Mouse (Mus musculus) spleen, postnatal 10 days (tissue): Measurements from ENCODE around the gene Adprh.
"Not testable (repeated sequence)": the region's sequence is repeated elsewhere in the genome, so short reads cannot be mapped to it uniquely, and the experiment has no call there.

Experiments used
- DNase-seq, 2 experiments: peaks; one replicate each; pipeline ENCODE4 v3.0.0; 2021 to 2022; ENCODE audit warnings: low spot score in 2 of 2

The Adprh gene

DNA sequence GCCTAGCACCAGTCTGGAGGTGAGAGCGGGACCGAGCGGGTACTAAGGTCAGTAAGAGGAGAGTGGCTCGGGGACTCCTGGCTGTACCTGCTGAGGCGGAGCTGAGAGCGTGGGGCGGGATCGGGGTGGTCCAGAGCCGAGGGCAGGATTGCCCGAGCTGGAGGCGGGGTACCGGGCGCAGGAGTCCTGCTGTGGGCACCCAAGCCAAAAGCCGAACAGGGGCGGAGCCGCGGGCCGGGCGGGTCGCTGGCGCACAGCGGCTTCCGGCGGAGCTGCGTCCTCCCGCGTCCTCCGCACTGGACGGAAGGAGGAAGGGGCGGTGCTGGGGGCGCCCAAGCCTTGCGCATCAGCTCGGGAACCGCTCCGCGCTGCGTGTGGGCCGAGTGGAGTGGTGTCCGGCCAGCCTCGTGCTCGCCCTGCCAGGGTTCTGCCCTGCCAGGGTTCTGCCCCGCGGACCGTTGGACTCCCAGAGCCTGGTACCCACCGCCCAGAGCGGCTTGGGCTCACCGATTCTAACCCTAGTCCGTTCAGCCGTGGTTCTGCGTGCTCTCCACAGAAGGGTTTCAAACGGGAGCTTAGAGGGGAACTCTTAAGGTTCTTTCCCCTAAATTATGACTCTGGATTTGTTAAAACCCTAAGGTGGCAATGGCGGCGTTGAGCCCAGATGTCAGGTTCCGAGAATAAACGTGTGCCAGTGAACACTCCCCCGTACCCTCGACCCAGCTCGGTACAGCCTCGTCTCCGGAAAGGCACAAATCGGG, at the start of gene Adprh:
Adprh (minus strand) TSS at position 262 of the 761 bp plus-strand sequence.
- peak; percentile 85 to 89 for DNase-seq

DNA sequence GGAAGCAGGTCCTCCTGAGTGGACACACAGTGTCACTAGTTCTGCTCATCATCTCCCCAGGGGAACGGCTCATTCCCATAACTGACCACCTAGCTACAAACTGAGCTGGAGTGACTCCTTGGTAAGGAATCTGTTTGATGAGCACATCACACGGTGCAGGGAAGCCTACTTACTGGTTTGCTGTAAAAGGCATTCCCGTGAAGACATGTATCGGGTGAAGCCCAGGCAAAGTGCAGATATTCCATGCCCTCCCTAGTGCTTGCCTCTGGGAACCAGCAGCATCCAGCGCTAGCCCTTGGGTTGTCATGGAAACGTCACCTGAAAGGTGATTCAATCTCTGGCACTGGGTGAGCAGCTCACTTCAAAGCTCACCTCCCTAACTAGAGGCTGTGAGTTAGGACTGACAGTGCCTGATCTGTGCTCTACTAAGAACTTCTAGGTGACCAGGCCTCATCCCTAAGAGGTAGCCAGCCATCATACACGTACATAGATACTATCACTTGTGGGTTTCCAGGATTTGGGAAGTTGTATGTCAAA, 44.2 kb upstream of the Adprh start:
- no peak for DNase-seq

DNA sequence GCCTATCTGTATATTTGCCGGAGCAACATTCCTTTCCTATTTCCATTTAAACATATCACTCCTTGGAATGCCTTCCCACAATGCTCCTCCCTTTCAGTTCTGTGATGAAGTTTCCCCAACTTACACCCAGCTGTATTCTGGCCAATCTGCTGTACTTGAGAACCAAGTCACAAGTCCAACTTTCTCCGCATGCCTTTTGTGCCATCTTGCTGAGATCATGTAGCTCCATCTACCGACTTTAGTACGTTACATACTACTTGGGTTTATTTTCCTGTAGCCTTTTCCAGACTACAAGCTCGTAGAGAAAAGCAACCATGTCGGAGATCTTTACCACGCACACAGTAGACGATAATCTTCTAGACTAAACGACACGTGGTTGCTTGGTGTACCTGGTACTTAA, 41.4 kb upstream of the Adprh start:
- no peak for DNase-seq

DNA sequence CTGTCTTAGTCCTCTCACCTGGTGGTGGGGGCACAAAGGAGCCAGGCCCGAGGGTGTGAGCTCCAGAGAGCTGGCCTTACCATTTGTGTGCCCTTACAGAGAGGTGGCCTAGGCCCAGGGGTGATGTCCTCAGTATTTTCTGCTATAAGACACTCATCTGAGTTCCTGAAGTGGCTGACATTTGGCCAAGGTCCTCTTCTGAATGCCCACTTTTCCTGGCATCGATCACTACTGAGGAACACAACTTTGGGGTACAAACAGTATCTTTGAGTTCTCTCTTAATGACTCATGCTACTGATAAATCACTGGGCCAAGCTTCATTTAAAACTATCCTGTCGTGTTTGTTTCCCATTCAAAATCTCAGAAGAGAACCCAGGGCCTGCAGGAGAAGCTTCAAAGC, 40.0 kb upstream of the Adprh start:
- DNase-seq, result no peak

DNA sequence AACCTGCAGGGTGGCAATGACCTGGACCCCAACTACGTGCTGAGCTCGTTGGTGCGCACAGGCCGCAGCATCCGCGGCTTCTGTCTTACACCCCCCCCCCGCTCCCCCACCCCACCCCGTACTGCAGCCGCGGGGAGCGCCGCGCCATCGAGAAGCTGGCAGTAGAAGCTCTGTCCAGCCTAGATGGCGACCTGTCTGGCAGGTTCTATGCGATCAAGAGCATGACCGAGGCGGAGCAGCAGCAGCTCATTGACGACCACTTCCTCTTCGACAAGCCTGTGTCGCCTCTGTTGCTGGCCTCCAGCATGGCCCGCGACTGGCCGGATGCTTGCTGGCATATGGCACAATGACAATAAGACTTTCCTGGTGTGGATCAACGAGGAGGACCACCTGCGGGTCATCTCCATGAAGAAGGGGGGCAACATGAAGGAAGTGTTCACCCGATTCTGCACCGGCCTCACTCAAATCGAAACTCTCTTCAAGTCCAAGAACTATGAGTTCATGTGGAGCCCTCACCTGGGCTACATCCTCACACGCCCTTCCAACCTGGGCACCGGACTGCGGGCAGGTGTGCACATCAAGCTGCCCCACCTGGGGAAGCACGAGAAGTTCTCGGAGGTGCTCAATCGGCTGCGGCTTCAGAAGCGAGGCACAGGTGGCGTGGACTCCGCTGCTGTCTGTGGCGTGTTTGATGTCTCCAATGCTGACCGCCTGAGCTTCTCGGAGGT, 31.2 kb upstream of the Adprh start:
- peak in 1 of 2 experiments; percentile 45 for DNase-seq

DNA sequence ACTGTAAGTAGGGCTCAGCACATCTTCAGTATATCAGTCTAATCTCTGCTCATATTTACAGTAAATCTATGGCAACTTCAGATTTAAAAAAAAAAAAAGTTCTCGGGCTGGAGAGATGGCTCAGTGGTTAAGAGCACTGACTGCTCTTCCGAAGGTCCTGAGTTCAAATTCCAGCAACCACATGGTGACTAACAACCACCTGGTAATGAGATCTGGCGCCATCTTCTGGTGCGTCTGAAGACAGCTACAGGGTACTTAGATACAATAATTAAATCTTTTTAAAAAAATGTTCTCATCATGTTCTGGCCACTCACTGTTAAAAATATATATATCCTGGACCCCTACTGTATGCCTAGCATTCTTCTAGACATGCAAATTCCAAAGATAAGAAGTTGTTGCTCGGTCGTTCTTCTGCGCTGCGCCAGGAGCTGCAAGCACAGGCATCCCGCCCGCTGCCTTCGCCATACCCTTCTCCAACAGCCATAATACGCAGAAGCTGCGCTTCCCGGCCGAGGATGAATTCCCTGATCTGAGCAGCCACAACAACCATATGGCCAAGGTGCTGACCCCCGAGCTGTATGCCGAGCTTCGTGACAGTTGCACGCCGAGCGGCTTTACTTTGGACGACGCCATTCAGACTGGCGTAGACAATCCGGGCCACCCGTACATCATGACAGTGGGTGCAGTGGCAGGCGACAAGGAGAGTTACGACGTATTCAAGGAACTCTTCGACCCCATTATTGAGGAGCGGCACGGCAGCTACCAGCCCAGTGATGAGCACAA, 30.5 kb upstream of the Adprh start:
- DNase-seq, result peak in 1 of 2 experiments; percentile 75

DNA sequence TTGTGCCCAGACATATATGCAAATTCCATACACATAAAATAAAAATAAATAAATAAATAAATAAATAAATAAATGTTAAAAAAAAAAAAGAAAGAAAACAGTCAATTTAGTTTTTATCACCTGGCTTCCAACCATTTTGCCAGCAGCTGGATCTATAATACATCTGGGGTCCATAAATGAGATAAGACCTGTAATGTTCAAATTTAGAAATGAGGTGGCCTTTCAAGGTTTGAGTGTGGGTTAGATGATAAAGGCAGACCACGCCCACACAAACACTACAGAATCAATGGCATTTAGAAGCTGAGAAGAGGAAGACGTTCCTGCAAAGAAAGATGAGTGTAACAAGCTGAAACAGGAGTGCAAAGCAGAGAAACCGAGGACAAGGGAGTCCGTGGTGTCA, 28.8 kb upstream of the Adprh start:
- no peak for DNase-seq

DNA sequence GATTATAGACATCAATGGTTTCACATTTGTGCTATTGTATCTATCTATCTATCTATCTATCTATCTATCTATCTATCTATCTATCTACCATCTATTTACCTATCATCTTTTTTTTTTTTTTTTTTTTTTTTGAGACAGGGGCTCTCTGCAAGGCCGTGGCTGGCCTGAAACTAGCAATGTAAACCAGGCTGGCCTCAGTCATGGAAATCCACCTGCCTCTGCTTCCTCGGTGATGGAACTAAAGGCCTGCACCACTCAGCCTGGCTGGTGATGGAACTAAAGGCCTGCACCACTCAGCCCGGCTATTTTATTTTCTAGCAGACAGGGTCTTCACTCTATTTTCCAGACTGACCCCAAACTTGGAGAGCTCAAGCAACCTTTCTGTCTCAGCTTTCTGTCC, 25.8 kb upstream of the Adprh start:
- no peak for DNase-seq

DNA sequence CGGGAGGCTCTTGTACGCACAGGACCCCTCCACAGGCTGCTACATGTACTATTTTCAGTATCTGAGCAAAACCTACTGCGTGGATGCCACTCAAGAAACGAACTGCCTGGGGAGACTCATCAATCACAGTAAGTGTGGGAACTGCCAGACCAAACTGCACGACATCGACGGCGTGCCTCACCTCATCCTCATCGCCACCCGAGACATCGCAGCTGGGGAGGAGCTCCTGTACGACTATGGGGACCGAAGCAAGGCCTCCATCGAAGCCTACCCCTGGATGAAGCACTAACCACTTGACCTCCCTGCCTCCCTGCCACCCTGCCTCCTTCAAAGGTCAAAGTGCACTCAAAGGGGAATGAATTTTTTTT, 24.7 kb upstream of the Adprh start:
- DNase-seq, result not testable (repeated sequence)

DNA sequence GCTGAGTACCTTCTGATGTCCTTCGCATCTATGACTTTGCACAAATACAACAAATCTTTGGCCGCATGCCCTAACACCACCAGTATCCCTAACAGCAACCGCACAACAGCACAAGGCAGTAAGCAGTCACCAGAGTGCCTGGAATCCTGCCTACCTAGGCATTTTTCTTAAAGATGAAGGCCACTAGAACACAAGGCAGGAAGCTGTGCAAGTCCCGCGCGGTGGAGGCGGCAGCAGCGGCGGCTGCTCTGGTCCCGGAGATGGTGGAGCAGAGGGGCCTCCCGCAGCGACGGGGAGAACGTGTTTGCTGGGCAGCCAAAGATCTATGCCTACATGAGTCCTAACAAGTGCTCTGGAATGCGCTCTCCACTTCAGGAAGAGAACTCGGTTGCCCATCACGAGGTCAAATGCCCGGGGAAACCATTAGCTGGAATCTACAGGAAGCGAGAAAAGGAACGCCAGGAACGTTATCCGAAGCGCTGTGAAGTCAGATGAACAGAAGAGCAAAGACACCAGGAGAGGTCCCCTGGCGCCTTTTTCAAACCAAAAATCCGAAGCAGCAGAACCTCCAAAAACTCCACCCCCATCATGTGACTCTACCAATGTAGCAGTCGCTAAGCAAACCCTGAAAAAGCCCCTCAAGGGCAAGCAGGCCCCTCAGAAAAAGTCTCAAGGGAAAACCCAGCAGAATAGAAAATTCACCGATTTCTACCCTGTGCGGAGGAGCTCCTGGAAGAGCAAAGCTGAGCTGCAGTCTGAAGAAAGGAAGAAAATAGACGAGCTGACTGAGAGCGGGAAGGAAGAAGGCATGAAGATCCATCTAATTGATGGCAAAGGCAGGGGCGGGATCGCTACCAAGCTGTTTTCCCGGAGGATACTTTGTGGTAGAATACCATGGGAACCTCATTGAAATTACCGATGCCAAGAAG, 24.1 kb upstream of the Adprh start:
- DNase-seq, result peak; percentile 55

DNA sequence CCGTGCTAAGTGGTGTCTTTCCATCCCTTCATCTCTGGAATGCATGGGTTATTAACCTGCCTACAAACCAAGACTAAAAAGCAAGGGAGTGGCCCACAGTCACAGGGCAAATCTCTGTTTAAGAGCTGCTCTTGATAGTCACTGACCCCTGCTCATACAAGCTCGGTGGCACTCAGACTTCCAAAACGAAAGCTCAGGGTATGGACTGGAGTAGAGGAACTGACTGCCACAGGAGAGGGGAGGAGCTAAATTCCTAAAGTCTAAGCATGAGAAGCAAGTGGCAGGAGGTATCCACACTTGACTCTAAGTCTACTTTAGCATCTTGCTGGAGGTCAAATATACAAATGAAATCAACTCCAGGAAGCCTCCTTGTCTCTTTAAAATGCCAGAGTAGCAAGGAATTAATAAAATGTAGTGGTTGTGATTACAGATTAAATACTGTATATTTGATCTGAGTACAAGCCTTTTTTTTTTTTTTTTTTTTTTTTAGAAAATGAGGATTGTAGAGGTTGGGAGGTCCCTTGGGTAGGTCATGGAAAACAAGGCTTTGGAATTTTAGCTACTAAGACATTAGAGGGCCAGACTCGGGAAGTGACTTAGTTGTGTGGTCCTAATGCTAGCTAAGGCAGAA, 23.3 kb upstream of the Adprh start:
- DNase-seq, result no peak

DNA sequence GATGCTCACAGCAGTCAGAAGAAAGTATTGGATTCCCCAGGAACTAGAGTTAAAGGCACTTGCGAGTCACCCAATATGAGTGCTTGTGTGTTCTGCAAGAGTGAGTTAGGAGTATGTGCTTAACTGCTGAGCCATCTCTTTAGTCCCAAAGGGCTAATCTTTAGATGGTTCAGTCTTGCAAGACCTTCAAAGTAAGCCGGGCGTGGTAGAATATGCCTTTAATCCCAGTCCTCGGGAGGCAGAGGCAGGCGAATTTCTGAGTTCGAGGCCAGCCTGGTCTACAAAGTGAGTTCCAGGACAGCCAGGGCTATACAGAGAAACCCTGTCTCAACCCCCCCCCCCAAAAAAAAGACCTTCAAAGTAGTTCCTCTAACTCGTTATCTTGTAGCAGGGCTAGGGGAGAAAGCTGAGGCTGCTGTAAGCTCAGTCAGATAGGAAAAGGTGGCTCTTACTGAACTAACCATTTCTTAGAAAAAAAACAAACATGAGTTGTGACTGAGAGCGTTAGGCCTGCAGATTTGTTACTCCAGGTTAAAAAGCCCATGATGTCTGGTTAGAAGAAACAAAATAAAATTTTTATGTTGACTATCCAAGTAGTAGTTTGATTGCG, 22.3 kb upstream of the Adprh start:
- DNase-seq, result no peak

DNA sequence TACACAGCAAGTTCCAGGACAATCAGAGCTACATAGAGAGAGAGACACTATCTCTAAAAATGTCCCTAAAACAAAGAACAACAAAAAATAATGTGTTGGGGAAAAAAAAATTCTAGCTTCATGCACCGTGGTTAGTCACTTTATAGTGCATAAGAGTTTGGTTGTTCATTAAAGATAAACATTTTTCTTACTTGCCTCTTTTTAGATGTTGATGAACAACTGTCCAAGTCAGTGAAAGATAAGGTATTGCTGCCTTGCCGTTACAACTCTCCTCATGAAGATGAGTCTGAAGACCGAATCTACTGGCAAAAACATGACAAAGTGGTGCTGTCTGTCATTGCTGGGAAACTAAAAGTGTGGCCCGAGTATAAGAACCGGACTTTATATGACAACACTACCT, 21.2 kb upstream of the Adprh start:
- DNase-seq, result no peak

DNA sequence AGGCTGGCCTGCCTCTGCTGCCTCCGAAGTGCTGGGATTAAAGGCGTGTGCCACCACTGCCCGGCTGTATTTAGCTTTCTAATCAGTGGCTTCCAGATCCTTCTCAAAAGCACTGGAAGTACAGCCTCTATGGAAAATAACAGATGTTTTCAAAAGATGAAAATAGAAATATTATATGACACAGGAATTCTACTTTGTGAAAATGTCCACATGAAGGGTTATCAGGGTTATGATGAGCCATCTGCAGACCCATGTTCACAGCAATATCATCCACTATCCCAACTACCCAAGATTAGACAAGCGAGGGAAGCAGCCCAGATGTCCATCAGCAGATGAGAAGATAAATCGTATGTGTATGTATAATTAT, 20.0 kb upstream of the Adprh start:
- DNase-seq, result no peak

DNA sequence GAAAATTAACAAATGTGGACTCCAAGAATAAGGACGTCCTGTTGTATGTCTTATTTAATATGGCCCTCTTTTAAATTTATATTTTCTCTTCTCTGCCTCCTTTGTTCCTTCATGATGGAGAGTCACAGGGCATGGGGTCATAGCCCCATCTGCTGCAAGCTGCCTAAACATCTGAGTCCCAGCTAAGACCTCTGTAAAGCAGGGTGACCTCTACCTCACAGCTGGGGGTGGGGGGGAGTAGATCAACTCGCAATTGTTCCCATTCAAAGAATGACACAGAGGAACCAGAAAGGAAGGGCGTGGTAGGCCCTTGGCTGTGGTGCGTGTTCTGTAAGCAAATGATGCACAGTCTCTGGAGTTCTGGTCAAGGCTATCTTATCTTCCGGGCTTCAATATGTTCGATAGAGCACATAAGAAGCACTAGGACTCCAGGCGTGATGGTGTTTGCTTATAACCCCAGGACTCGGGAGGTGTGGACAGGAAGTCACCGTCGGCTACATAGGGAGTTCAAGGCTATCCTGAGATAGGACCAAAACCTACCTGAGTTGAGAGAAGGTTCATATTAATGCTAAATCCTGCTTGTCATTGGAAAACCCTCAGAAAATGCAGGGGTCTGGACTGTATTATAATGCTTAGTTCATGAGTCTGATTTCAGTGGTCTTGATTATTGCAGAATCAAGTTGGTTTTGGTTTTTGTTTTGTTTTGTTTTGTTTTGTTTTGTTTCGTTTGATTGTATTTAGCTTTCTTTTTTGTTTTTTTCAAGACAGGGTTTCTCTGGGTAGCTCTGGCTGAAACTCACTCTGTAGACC, 19.4 kb upstream of the Adprh start:
- DNase-seq, result no peak

DNA sequence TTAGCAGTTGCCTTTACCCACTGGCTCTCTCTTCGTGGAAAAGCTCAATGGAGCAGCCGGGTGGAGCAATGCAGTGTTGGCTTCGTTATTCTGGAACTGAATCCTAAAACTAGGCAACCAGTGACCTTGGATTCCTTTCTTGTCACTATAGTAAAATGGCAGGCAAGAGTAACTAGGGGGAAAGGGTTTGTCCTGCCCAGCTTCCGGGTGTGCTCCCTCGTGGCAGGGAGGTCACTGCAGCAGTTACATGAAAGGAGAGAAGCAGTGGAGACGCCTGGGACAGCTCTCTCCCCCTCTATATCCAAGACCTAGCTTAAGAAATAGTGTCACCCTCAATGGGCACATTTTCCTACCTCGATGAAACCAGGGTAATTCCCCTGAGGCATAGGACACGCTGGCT, 16.9 kb upstream of the Adprh start:
- no peak for DNase-seq

DNA sequence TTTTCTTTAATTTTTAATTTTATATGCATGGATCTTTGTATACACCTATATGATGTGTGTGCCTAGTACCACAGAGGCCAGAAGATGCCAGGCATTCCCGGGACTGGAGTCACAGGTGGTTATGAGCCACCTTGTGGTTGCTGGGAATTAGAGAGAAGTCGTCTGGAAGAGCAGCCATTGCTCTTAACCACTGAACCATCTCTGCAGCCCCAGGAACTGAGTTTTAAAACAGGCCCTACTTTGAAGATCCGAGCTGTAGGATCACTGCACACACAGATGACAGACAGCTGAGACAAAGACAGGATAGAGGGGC, 16.2 kb upstream of the Adprh start:
- DNase-seq, result no peak

DNA sequence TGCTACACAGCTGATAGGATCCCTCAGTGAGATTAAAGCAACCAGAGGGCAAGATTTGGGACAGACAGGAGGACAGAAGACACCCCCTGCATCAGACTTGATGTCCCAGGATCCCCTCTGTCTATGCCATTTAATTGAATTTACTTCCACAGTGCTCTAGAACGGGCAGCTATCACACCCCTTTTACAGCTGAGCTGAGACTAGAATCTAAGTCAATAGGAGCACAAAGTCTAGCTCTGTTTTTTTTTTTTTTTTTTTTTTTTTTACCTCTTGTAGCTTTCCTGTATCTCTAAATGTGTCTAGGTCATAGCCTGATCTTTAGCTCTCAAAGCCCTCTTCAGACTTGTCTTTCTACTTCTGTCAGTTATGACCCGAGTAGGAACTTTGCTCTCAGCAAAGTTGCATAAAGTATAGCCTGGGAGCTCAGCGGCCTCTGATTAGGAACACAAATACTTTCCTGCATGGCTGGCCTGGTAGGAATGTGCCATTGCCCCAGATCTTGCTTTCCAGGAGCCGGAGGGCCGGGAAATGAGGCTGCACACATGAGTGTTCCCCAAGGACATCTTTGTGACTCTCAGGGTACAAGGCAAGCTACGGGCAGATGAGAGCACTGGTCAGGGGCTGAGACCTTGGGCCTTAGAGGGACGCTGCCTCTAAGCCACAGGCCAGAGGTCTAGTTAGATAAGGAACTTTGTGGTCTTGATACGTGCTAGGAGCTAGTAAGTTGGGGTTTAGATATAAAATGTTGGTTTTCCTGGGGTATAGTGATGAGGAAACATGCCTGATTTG, 15.6 kb upstream of the Adprh start:
- DNase-seq, result no peak
